ENCODE assay signal across 29 mouse cellular contexts in the genomic region with DNA sequence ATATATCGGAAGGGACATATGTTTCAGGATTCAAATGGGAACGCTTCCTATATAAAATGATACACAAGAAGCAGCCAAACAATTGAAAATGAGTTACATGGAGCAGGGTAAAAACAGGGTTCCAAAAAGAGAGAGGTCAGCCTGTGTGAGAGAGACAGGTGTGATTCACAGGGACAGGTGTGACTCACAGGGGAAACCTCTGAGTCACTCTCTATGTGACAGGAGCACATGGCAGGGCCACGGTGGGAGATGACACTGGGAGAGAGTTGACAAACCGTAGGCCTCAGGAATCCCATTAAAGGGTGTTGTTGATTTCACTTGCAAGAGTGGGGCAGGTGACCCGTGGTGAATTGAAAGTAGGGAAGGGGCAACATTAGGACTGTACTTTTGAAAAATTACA.
"Had no signal": no experiment of that assay in that cellular context is flagged by ENCODE, and none has a peak within 500 bp of the region (broad histone marks: within the 10 kb centered on the region; RNA-seq: fewer than 3 reads in every experiment).

No protein-coding gene starts in this region.

- H3K27me3 ChIP-seq: heart, embryonic 13.5 days; heart, embryonic 15.5 days; hindbrain, embryonic 12.5 days; hindbrain, embryonic 13.5 days; hindbrain, embryonic 15.5 days; intestine, embryonic 15.5 days; kidney, embryonic 15.5 days had no signal

- H3K27ac ChIP-seq: heart, embryonic 13.5 days; heart, embryonic 15.5 days; hindbrain, embryonic 10.5 days; hindbrain, embryonic 12.5 days; hindbrain, embryonic 13.5 days; hindbrain, embryonic 14.5 days; hindbrain, embryonic 15.5 days; hindbrain, postnatal 0 days; intestine, embryonic 15.5 days; kidney, embryonic 15.5 days; kidney, postnatal 0 days; layer of hippocampus, adult 2 months; left cerebral cortex, adult 2 months had no signal

- H3K4me3 ChIP-seq: heart, embryonic 13.5 days; heart, embryonic 15.5 days; hindbrain, embryonic 10.5 days; hindbrain, embryonic 12.5 days; hindbrain, embryonic 13.5 days; hindbrain, embryonic 15.5 days; intestine, embryonic 15.5 days; kidney, embryonic 15.5 days; layer of hippocampus, adult 2 months; left cerebral cortex, adult 2 months had no signal

- H3K4me1 ChIP-seq: heart, embryonic 13.5 days; heart, embryonic 15.5 days; hindbrain, embryonic 13.5 days; hindbrain, embryonic 15.5 days; intestine, embryonic 15.5 days; kidney, embryonic 15.5 days had no signal

- DNase-seq: heart, postnatal 10 days; heart, postnatal 14 days; heart, postnatal 36 days; heart, postnatal 4 days; kidney, adult 11 months; kidney, adult 18-20 months; kidney, adult 2 months; kidney, adult 8-10 months; kidney, adult 9 months; kidney, postnatal 10 days; kidney, postnatal 14 days; kidney, postnatal 25 days; kidney, postnatal 36 days; kidney, postnatal 4 days; layer of hippocampus, adult 9-11 months; layer of hippocampus, postnatal 36 days had no signal
